Mouse (Mus musculus): ENCODE results near the gene Olfr896-ps1.

Olfr896-ps1 gene

GRCm38 (mm10) chr9:38290807-38291206, at the start of gene Olfr896-ps1:
TSS of gene Olfr896-ps1 (plus strand) at chr9:38291107.
- DNase-seq, result no peak

- DNase-seq, result no peak
Measured at GRCm38 (mm10) chr9:38252474-38252873, 38.4 kb upstream of the Olfr896-ps1 start, which contains the start of gene Olfr143. TSS of gene Olfr143 (plus strand) at chr9:38252774.

DNA sequence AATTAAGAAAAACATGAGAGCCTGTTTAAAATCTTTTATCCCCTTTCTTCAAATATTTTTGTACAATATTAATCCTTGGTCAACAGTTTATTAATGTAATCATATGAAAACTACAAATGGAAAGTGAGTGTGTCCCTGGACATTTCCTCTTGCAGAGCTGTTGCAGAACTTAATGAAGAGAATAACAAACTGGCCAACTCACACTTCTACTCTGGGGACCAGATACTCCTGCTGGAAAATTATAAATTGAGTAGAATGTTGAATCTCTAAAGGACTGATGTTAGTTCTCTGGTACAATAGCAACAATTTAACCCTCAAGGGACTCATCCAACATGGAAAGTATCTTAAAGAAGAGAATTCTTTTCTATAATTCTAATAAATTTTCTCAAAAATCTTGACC, 23.4 kb upstream of the Olfr896-ps1 start, which contains the start of gene Olfr895:
Olfr895 (plus strand) TSS at position 301 of the 400 bp plus-strand sequence.
- DNase-seq, result no peak

- DNase-seq, result no peak
Measured at GRCm38 (mm10) chr9:38328760-38329159, 37.9 kb downstream of the Olfr896-ps1 start, which contains the start of gene Olfr25. TSS of gene Olfr25 (plus strand) at chr9:38329060.

All from kidney, postnatal 36 days (tissue).